Mouse (Mus musculus) c-Kit-negative CD71-positive TER-119-positive erythroid progenitor cells, embryonic 14.5 days (primary cell): ENCODE results near the gene Crcp.

Experiments used
- DNase-seq: peaks from one replicate; pipeline ENCODE4 v3.0.0-alpha.2; 2013; ENCODE audit warnings: low read depth, low spot score

Crcp gene

GRCm38 (mm10) chr5:130089626-130090393, 60.7 kb downstream of the Crcp start:
- no peak for DNase-seq

GRCm38 (mm10) chr5:130096754-130097153, 67.7 kb downstream of the Crcp start:
- no peak for DNase-seq

GRCm38 (mm10) chr5:130097837-130098236, 68.7 kb downstream of the Crcp start:
- peak; percentile 40 for DNase-seq

- no peak for DNase-seq
These were observed 72.6 kb downstream of the Crcp start for GRCm38 (mm10) chr5:130101724-130102123.

GRCm38 (mm10) chr5:130109348-130109747, 80.3 kb downstream of the Crcp start:
- DNase-seq: no peak
